Mouse (Mus musculus) gastrocnemius, adult 18-20 months (tissue): ENCODE data around the gene Lim2. TPM values are rescaled to one million over a fixed set of nuclear protein-coding genes. Genes with fewer than 3 reads are reported as not detected.

Experiments used
- DNase-seq: peaks from one replicate; pipeline ENCODE4 v3.0.0; 2021; ENCODE audit warnings: low spot score
- total RNA-seq, 2 experiments: library from RNA; stranded (reverse); gene quantifications; 2 replicates each; pipeline ENCODE4 v1.2.3; 2021

The Lim2 gene
- total RNA-seq, 2 experiments from 2014 or later, result not detected

- DNase-seq, result peak; percentile 96
Observed at GRCm38 (mm10) chr7:43443917-43444293, 16.4 kb downstream of the Lim2 start, which contains the start of the genes Etfb and Gm45233. Gene Etfb, plus strand, starts transcription at chr7:43444083. Gene Gm45233, plus strand, starts transcription at chr7:43444128.

- peak; percentile 50 for DNase-seq
Observed at GRCm38 (mm10) chr7:43447801-43448200, 20.3 kb downstream of the Lim2 start.

- no peak for DNase-seq
Observed at GRCm38 (mm10) chr7:43448246-43448645, 20.8 kb downstream of the Lim2 start.

- no peak for DNase-seq
Observed at GRCm38 (mm10) chr7:43449811-43450210, 22.3 kb downstream of the Lim2 start.

- DNase-seq, result no peak
Observed at GRCm38 (mm10) chr7:43451726-43452125, 24.3 kb downstream of the Lim2 start.

GRCm38 (mm10) chr7:43452609-43453008, 25.1 kb downstream of the Lim2 start:
- no peak for DNase-seq

GRCm38 (mm10) chr7:43453599-43454355, 26.3 kb downstream of the Lim2 start:
- DNase-seq, result no peak

- no peak for DNase-seq
Observed at GRCm38 (mm10) chr7:43454371-43454770, 26.9 kb downstream of the Lim2 start.

- no peak for DNase-seq
Observed at GRCm38 (mm10) chr7:43462851-43463250, 35.4 kb downstream of the Lim2 start, which contains the start of gene Vsig10l. Gene Vsig10l, plus strand, starts transcription at chr7:43463151.

- DNase-seq, result no peak
Observed at GRCm38 (mm10) chr7:43463976-43464375, 36.5 kb downstream of the Lim2 start.

- DNase-seq, result no peak
Observed at GRCm38 (mm10) chr7:43464864-43465343, 37.4 kb downstream of the Lim2 start.

- peak; percentile 88 for DNase-seq
Observed at GRCm38 (mm10) chr7:43465344-43466098, 38.1 kb downstream of the Lim2 start.

- DNase-seq, result peak; percentile 75
Observed at GRCm38 (mm10) chr7:43466099-43466694, 38.7 kb downstream of the Lim2 start.

- no peak for DNase-seq
Observed at GRCm38 (mm10) chr7:43470373-43470772, 42.9 kb downstream of the Lim2 start.

- DNase-seq, result no peak
Observed at GRCm38 (mm10) chr7:43475706-43476105, 48.2 kb downstream of the Lim2 start.

- DNase-seq, result no peak
Observed at GRCm38 (mm10) chr7:43476376-43476775, 48.9 kb downstream of the Lim2 start.

- DNase-seq, result no peak
Observed at GRCm38 (mm10) chr7:43481191-43481590, 53.7 kb downstream of the Lim2 start.

GRCm38 (mm10) chr7:43482090-43482716, 54.7 kb downstream of the Lim2 start:
- no peak for DNase-seq

GRCm38 (mm10) chr7:43483236-43483635, 55.8 kb downstream of the Lim2 start:
- DNase-seq, result no peak
